Comparison of ENCODE assay signal across 8 mouse cellular contexts in the genomic region with DNA sequence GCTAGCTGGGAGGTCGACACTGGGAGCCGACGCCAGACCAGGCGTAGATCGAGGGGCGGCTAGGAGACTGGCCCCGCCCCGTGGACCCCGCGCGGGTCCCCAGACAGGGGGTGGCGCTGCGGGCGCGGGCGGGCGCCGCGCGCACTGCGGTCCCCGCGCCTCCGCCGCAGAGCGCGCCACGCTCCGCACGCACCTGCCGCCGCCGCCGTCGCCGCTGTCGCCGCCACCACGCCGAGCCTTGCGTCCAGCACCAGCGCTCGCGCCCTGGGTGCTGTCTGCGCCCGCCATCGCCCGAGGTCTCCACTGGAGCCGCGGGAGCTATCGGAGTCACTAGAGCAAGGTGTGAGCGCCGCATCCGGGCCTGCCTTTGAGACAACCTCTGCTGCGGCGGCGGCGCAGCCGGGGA. TPM values are rescaled to one million over a fixed set of nuclear protein-coding genes. Genes with fewer than 3 reads are reported as not detected.
DNase-seq lines count a peak whose midpoint lies in the region; ATAC-seq and TF ChIP-seq lines count a peak whose summit lies in the region.

A gene (plus strand): TSS at position 155 of the 406 bp plus-strand sequence.
A gene (minus strand): TSS at position 352 of the 406 bp plus-strand sequence.

- peak within 1 kb of the TSS; percentile 84 for H3K27ac ChIP-seq in forebrain, embryonic 10.5 days
- H3K27ac ChIP-seq in limb, embryonic 14.5 days (replicated peaks; ENCODE audit: low read depth, low read length), result no peak within 1 kb of the TSS

- peaks cover 34% of the 10 kb centered on the region for H3K4me1 ChIP-seq in forebrain, embryonic 10.5 days
- H3K4me1 ChIP-seq in limb, embryonic 14.5 days (ENCODE audit: control insufficient read depth, insufficient read depth, low read length), result peaks cover 12% of the 10 kb centered on the region; the same call in 1 of the 2 replicates

- peaks cover 49% of the 10 kb centered on the region for H3K27me3 ChIP-seq in forebrain, embryonic 10.5 days (ENCODE audit: poor library complexity, severe bottlenecking)
- H3K27me3 ChIP-seq in limb, embryonic 14.5 days (ENCODE audit: control insufficient read depth, insufficient read depth, low read length), result peaks cover 14% of the 10 kb centered on the region

- peak within 1 kb of the TSS; percentile 60 for H3K9ac ChIP-seq in limb, embryonic 14.5 days (ENCODE audit: low read depth, low read length, severe bottlenecking)

- H3K4me3 ChIP-seq in forebrain, embryonic 10.5 days, result peak within 1 kb of the TSS; percentile 76
- peak within 1 kb of the TSS; percentile 50 for H3K4me3 ChIP-seq in limb, embryonic 14.5 days (replicated peaks; ENCODE audit: low read length)

- no peak for TF ChIP-seq POLR2A in limb, embryonic 14.5 days (IDR thresholded peaks at IDR 0.05; ENCODE audit: borderline replicate concordance, extremely low read depth, insufficient read depth, insufficient read length)

- no peaks in the 10 kb centered on the region for H3K9me3 ChIP-seq in forebrain, embryonic 10.5 days
- H3K9me3 ChIP-seq in limb, embryonic 14.5 days (ENCODE audit: control insufficient read depth, low read length), result no peaks in the 10 kb centered on the region

- H3K4me2 ChIP-seq in limb, embryonic 14.5 days (replicated peaks; ENCODE audit: low read depth, low read length, severe bottlenecking), result peak within 1 kb of the TSS; percentile 91

- under 1% methylated on average over 59 of the region's 59 CpGs for WGBS in forebrain, embryonic 10.5 days
- WGBS in limb, embryonic 14.5 days, result 0% methylated on average over 5 of the region's 59 CpGs

- intact Hi-C loops in left cerebral cortex, postnatal 36 days (cut with DNase I), result no loop called here

- H3K36me3 ChIP-seq in forebrain, embryonic 10.5 days (replicated peaks), result peaks cover 26% of the 10 kb centered on the region
- no peaks in the 10 kb centered on the region for H3K36me3 ChIP-seq in limb, embryonic 14.5 days (ENCODE audit: control insufficient read depth, insufficient read depth, low read length)

- ATAC-seq in limb, embryonic 14.5 days (ENCODE audit: low FRiP score, low read depth), result no peak

- peak; percentile 60 to 72 for DNase-seq in left cerebral cortex, postnatal 36 days (ENCODE audit: low spot score in 2 of 2)
- DNase-seq in left cerebral cortex, adult 8-10 months (ENCODE audit: low spot score in 2 of 2), result no peak
- peak; percentile 66 for DNase-seq in brain, adult 2 months (ENCODE audit: low read depth, low spot score)
- no peak for DNase-seq in forebrain, embryonic 10.5 days (ENCODE audit: extremely low spot score, low spot score)
- no peak for DNase-seq in limb, embryonic 14.5 days (ENCODE audit: low spot score)
- peak; percentile 42 to 45 for DNase-seq in right cerebral cortex, adult 2 months (ENCODE audit: low spot score in 2 of 2)
- no peak for DNase-seq in layer of hippocampus, adult 11-12 months (ENCODE audit: low spot score)
- DNase-seq in spleen, adult 12 weeks (ENCODE audit: low spot score), result no peak

RNA-seq across cellular contexts. Expression of the first gene that starts in this region (rescaled TPM):
- 100 to 1,000 TPM; 244 to 282 TPM for total RNA-seq in left cerebral cortex, postnatal 36 days (2021)
- total RNA-seq in left cerebral cortex, adult 8-10 months (2022), result 100 to 1,000 TPM; 263 to 288 (median 266) TPM
- polyA plus RNA-seq in forebrain, embryonic 10.5 days (2016; fragmentation: Nextera tagmentation; extraction: Ambion mirVana), result 23.3 and 26.5 TPM in 2 replicates
- 14.8 and 19.1 TPM in 2 replicates for polyA plus RNA-seq in limb, embryonic 14.5 days (2012; rRNA removed)
- 13.0 and 15.8 TPM in 2 replicates for polyA plus RNA-seq in limb, embryonic 14.5 days (2014; fragmentation: Nextera tagmentation; extraction: Ambion mirVana)

RNA-seq across cellular contexts. Expression of the second gene that starts in this region (rescaled TPM):
- not detected for total RNA-seq in left cerebral cortex, postnatal 36 days (2021)
- not detected for total RNA-seq in left cerebral cortex, adult 8-10 months (2022)
- 0.18 and 0.22 TPM in 2 replicates for polyA plus RNA-seq in forebrain, embryonic 10.5 days (2016; fragmentation: Nextera tagmentation; extraction: Ambion mirVana)
- 0.65 and 1.5 TPM in 2 replicates for polyA plus RNA-seq in limb, embryonic 14.5 days (2012; rRNA removed)
- 2.8 and 7.6 TPM in 2 replicates for polyA plus RNA-seq in limb, embryonic 14.5 days (2014; fragmentation: Nextera tagmentation; extraction: Ambion mirVana)

Comparison
In these comparisons a context has a peak if more than half of its experiments do, and no peak if none do; other contexts are left out.
1. DNase-seq: peak in left cerebral cortex, postnatal 36 days (2 of 2), brain, adult 2 months (single experiment) and right cerebral cortex, adult 2 months (2 of 2); none in left cerebral cortex, adult 8-10 months (0 of 2), forebrain, embryonic 10.5 days (single experiment), limb, embryonic 14.5 days (single experiment), layer of hippocampus, adult 11-12 months (single experiment) and spleen, adult 12 weeks (single experiment).